In the genomic region with DNA sequence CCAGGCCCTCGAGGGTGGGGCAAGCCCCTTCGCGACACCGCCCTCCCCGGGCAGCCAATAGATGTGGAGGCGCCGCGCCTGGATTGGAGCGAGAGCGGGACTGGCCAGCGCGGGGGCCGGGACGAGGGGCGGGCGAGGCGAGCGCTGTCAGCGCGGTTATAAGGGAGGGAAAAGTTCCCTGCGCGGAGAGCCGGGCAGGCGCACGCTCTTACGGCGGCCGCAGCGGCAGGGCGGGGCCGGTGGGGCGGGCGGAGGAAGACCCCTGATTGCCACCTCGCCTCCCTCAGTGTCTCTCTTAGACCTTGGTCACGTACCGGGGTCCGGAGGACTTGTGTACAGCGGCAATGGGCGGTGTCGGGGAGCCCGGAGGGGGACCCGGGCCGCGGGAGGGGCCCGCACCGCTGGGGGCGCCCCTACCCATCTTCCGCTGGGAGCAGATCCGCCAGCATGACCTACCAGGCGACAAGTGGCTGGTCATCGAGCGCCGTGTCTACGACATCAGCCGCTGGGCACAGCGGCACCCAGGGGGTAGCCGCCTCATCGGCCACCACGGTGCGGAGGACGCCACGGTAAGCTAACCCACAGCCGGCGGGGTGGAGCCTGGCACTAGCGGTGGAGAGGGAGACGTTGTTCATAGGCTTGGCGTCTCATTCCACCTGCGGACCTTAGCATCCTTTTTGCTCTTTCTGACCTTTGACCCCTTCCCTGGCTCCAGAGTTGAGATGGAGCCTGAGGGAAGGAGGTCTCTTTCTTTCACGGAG, we compare ENCODE assay signal across 8 mouse cellular contexts. TPM values are rescaled to one million over a fixed set of nuclear protein-coding genes. Genes with fewer than 3 reads are reported as not detected.
DNase-seq lines count a peak whose midpoint lies in the region; ATAC-seq and TF ChIP-seq lines count a peak whose summit lies in the region.

A gene (plus strand): TSS at position 182 of the 761 bp plus-strand sequence.

- peak within 1 kb of the TSS; percentile 57 for H3K4me3 ChIP-seq in bone marrow macrophage, adult 2 months (ENCODE audit: insufficient read depth, low read length)
- peak within 1 kb of the TSS; percentile 74 for H3K4me3 ChIP-seq in forebrain, embryonic 10.5 days
- peak within 1 kb of the TSS; percentile 81 for H3K4me3 ChIP-seq in heart, embryonic 13.5 days
- H3K4me3 ChIP-seq in kidney, postnatal 0 days (replicated peaks; ENCODE audit: low read depth, low read length): peak within 1 kb of the TSS; percentile 40
- H3K4me3 ChIP-seq in liver, embryonic 13.5 days (replicated peaks): peak within 1 kb of the TSS; percentile 62

- no peak for TF ChIP-seq POLR2A in bone marrow macrophage, adult 2 months (IDR thresholded peaks at IDR 0.05; ENCODE audit: borderline replicate concordance, low read depth, low read length)

- H3K9me3 ChIP-seq in forebrain, embryonic 10.5 days: no peaks in the 10 kb centered on the region; the same call in 1 of the 2 replicates
- H3K9me3 ChIP-seq in heart, embryonic 13.5 days: no peaks in the 10 kb centered on the region
- no peaks in the 10 kb centered on the region for H3K9me3 ChIP-seq in kidney, postnatal 0 days (replicated peaks; ENCODE audit: low read length)
- H3K9me3 ChIP-seq in liver, embryonic 13.5 days (replicated peaks): no peaks in the 10 kb centered on the region

- peak; percentile 75 for ATAC-seq in heart, embryonic 13.5 days (ENCODE audit: extremely low read depth, insufficient number of reproducible peaks, low FRiP score, low TSS enrichment)
- ATAC-seq in kidney, postnatal 0 days (replicated peaks; ENCODE audit: low FRiP score, low read depth): peak; percentile 74
- ATAC-seq in liver, embryonic 13.5 days (ENCODE audit: low read depth): peak; percentile 83

- TF ChIP-seq CTCF in bone marrow macrophage, adult 2 months (IDR thresholded peaks at IDR 0.05; ENCODE audit: low read depth, low read length): no peak
- TF ChIP-seq CTCF in kidney, postnatal 0 days (IDR thresholded peaks at IDR 0.05; ENCODE audit: low read depth): peak; percentile 17

- DNase-seq in 416B (ENCODE audit: low read depth): peak; percentile 83
- peak; percentile 75 for DNase-seq in forebrain, embryonic 10.5 days (ENCODE audit: extremely low spot score, low spot score)
- peak; percentile 88 for DNase-seq in kidney, postnatal 0 days (ENCODE audit: low spot score)
- peak; percentile 61 for DNase-seq in liver, embryonic 13.5 days
- peak; percentile 12 for DNase-seq in naive thymus-derived CD4-positive, alpha-beta T cell, adult 2 months (ENCODE audit: low read depth)
- DNase-seq in splenic B cell, adult 2 months (ENCODE audit: low read depth, low spot score): peak; percentile 45

- WGBS in forebrain, embryonic 10.5 days: under 1% methylated on average over 67 of the region's 69 CpGs
- WGBS in heart, embryonic 13.5 days: under 1% methylated on average over 69 of the region's 69 CpGs
- WGBS in kidney, postnatal 0 days: under 1% methylated on average over 62 of the region's 69 CpGs
- WGBS in liver, embryonic 13.5 days (ENCODE audit: insufficient replicate concordance): under 1% methylated on average over 67 of the region's 69 CpGs

- peak within 1 kb of the TSS; percentile 92 for H3K9ac ChIP-seq in heart, embryonic 13.5 days
- peak within 1 kb of the TSS; percentile 59 for H3K9ac ChIP-seq in kidney, postnatal 0 days (ENCODE audit: low read depth, low read length)
- peak within 1 kb of the TSS; percentile 69 for H3K9ac ChIP-seq in liver, embryonic 13.5 days

- no peaks in the 10 kb centered on the region for H3K36me3 ChIP-seq in forebrain, embryonic 10.5 days (replicated peaks)
- peaks cover 21% of the 10 kb centered on the region for H3K36me3 ChIP-seq in heart, embryonic 13.5 days
- no peaks in the 10 kb centered on the region for H3K36me3 ChIP-seq in kidney, postnatal 0 days (ENCODE audit: insufficient read depth, low read length)
- H3K36me3 ChIP-seq in liver, embryonic 13.5 days: peaks cover 24% of the 10 kb centered on the region
- no peaks in the 10 kb centered on the region for H3K36me3 ChIP-seq in splenic B cell, adult 2 months (ENCODE audit: control insufficient read depth, insufficient read depth, low read length, poor library complexity, severe bottlenecking)

- peaks cover 53% of the 10 kb centered on the region for H3K27me3 ChIP-seq in forebrain, embryonic 10.5 days (ENCODE audit: poor library complexity, severe bottlenecking)
- H3K27me3 ChIP-seq in heart, embryonic 13.5 days (replicated peaks): no peaks in the 10 kb centered on the region
- H3K27me3 ChIP-seq in kidney, postnatal 0 days (ENCODE audit: insufficient read depth, low read length): no peaks in the 10 kb centered on the region
- H3K27me3 ChIP-seq in liver, embryonic 13.5 days: peaks cover 20% of the 10 kb centered on the region; the same call in 1 of the 2 replicates
- no peaks in the 10 kb centered on the region for H3K27me3 ChIP-seq in splenic B cell, adult 2 months (ENCODE audit: control insufficient read depth, insufficient read depth, low read length, poor library complexity, severe bottlenecking)

- no peak within 1 kb of the TSS for H3K27ac ChIP-seq in bone marrow macrophage, adult 2 months (ENCODE audit: insufficient read depth, low read depth, low read length)
- peak within 1 kb of the TSS; percentile 86 for H3K27ac ChIP-seq in forebrain, embryonic 10.5 days
- H3K27ac ChIP-seq in heart, embryonic 13.5 days (replicated peaks): peak within 1 kb of the TSS; percentile 90
- H3K27ac ChIP-seq in kidney, postnatal 0 days: no peak within 1 kb of the TSS
- peak within 1 kb of the TSS; percentile 29 for H3K27ac ChIP-seq in liver, embryonic 13.5 days

- peaks cover 22% of the 10 kb centered on the region for H3K4me1 ChIP-seq in bone marrow macrophage, adult 2 months (ENCODE audit: control insufficient read depth, insufficient read depth, low read length)
- peaks cover 25% of the 10 kb centered on the region for H3K4me1 ChIP-seq in forebrain, embryonic 10.5 days
- peaks cover 91% of the 10 kb centered on the region for H3K4me1 ChIP-seq in heart, embryonic 13.5 days
- H3K4me1 ChIP-seq in kidney, postnatal 0 days (replicated peaks; ENCODE audit: insufficient read depth, low read length): peaks cover 12% of the 10 kb centered on the region; the same call in 1 of the 2 replicates
- peaks cover 79% of the 10 kb centered on the region for H3K4me1 ChIP-seq in liver, embryonic 13.5 days (replicated peaks)

- peak within 1 kb of the TSS; percentile 84 for H3K4me2 ChIP-seq in heart, embryonic 13.5 days
- H3K4me2 ChIP-seq in kidney, postnatal 0 days (ENCODE audit: low read length): peak within 1 kb of the TSS; percentile 67
- H3K4me2 ChIP-seq in liver, embryonic 13.5 days: peak within 1 kb of the TSS; percentile 87

RNA-seq across cellular contexts. Expression of the gene that starts here (rescaled TPM):
- 4.6 and 6.5 TPM in 2 replicates for polyA plus RNA-seq in bone marrow macrophage, adult 2 months (2012; ENCODE audit: insufficient read depth, insufficient read length, missing spikeins)
- polyA plus RNA-seq in forebrain, embryonic 10.5 days (2016; fragmentation: Nextera tagmentation; extraction: Ambion mirVana): 4.6 and 5.5 TPM in 2 replicates
- polyA plus RNA-seq in heart, embryonic 13.5 days (2015; fragmentation: Nextera tagmentation; extraction: Ambion mirVana): 39.4 and 41.9 TPM in 2 replicates
- 35.0 and 37.4 TPM in 2 replicates for polyA plus RNA-seq in kidney, postnatal 0 days (2015; fragmentation: Nextera tagmentation; extraction: Ambion mirVana)
- polyA plus RNA-seq in liver, embryonic 13.5 days (2015; fragmentation: Nextera tagmentation; extraction: Ambion mirVana): 5.3 and 7.3 TPM in 2 replicates

Comparison
In these comparisons a context has a peak if more than half of its experiments do, and no peak if none do; other contexts are left out.
1. DNase-seq: peak in every context shown above with its lines; median percentile 88 in kidney, postnatal 0 days; 83 in 416B; 75 in forebrain, embryonic 10.5 days; 61 in liver, embryonic 13.5 days; 45 in splenic B cell, adult 2 months; 12 in naive thymus-derived CD4-positive, alpha-beta T cell, adult 2 months.
2. H3K27ac ChIP-seq: peak in forebrain, embryonic 10.5 days (single experiment), heart, embryonic 13.5 days (single experiment) and liver, embryonic 13.5 days (single experiment); none in bone marrow macrophage, adult 2 months (single experiment) and kidney, postnatal 0 days (single experiment).
3. Peak in every context shown above with its lines, with median percentiles within 50 percentile points of each other: H3K4me3 ChIP-seq, ATAC-seq, H3K4me2 ChIP-seq and H3K9ac ChIP-seq.